Mouse (Mus musculus) lung, adult 2 months (tissue): ENCODE measurements around the gene Ccdc106.
A peak's percentile ranks its signal among the peaks of the same experiment; 100 is the strongest.

Experiments used
- CTCF ChIP-seq: fragments of 200-500 bp; IDR thresholded peaks from 2 replicates; pipeline ENCODE4 v1.5.1; 2011; ENCODE audit warnings: mild to moderate bottlenecking, low read length, control low read depth; ENCODE audit not compliant: insufficient read depth
- POLR2A ChIP-seq: fragments of 200-500 bp; IDR thresholded peaks from 2 replicates; pipeline ENCODE4 v1.6.1; 2011; ENCODE audit warnings: low read depth, mild to moderate bottlenecking, control low read depth, low read length, borderline replicate concordance; ENCODE audit errors: extremely low read depth

DNA sequence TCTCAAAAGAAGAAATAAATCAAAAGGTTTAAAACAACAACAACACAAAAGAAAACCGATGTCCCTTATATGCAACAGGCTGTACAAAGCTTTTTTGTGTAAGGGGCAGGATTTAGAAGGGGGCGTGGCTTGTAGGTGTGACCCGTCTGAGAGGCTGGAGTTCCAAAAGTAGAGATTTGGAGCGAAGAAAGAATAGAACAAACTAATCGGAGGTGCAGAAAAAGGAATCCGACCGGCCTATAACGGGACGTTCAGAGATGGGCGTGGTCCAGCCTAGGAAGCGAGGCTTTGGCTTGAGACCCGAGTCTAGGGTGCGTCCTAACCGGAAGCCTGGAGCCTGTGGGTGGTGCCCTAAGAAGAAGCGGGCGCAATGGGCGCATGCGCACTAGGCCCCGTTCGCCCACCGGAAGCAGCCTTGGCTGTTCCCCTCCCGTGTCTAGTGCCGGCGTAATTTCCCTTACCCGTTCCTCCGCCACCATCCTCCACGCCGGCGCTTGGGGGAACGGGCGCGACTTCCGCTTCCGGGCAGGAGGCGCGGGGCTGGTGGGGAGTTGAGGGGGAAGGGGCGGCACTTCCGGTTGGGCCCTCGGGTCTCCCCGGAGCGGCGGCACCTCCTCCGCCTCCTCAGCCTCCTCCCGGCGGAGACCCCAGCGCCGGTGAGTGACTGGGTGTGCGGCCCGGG is at the start of gene Ccdc106, which contains the start of gene Zfp865:
- peak; percentile 86; the same call in 1 of the 2 replicates for TF ChIP-seq POLR2A
- no peak for TF ChIP-seq CTCF
